Mouse (Mus musculus): ENCODE data around the gene Rpl6.

Gene Rpl6

GRCm38 (mm10) chr5:121204132-121205089 is at the start of gene Rpl6:
Gene Rpl6, plus strand, starts transcription at chr5:121204481.
- POLR2A ChIA-PET: interaction anchor here (0.6 to 9.4 kb wide), 65 partner anchors 9 to 1586 kb away, joined by 3 to 153 read pairs (median 4); partner anchors contain the start of genes Hectd4 (in 2 of the 4), Naa25 (in 2 of the 4), Oas1c (in 1 of the 4) and Trafd1 (in 1 of the 4)
- CTCF ChIA-PET: interaction anchor here in 1 of 4 experiments (0.6 to 0.7 kb wide), 2 partner anchors 273 to 1381 kb away, joined by 3 read pairs; no protein-coding TSS in a partner anchor

- CTCF ChIA-PET: no interaction called here
- POLR2A ChIA-PET: interaction anchor here in 2 of 4 experiments (0.6 to 1.8 kb wide), 9 partner anchors 8 to 48 kb away, joined by 3 to 6 read pairs (median 3); partner anchors contain the start of gene Rpl6 (in 1 of the 2)
These were observed 48.2 kb upstream of the Rpl6 start for GRCm38 (mm10) chr5:121156121-121156520.

GRCm38 (mm10) chr5:121157017-121157416 is 47.3 kb upstream of the Rpl6 start:
- POLR2A ChIA-PET: interaction anchor here in 2 of 4 experiments (0.7 to 1.6 kb wide), 4 partner anchors 20 to 178 kb away, joined by 3 read pairs; no protein-coding TSS in a partner anchor
- CTCF ChIA-PET: interaction anchor here in 1 of 4 experiments (1.4 kb wide), 1 partner anchor 45 kb away, joined by 3 read pairs; no protein-coding TSS in a partner anchor

DNA sequence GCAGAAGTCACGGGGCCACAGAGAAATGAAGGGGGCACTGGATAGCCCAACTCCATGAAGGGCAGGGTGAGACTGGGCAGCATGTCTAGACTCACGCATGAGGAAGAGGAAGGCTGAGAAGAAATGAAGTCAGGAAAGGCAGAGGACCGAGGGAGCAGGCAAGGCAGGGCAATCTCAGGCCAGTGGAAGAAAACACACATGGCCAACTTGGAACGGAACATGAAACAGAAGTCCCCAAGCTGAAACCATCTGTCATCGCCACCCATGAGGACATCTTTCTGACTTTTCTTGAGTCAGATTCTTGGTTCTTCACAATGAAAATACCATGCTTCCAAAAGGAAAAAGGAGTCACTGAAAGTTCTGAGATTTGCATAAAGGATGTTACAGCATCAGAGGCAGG is 46.8 kb upstream of the Rpl6 start:
- ChIA-PET CTCF (interaction anchor here in 1 of 4 experiments (1.4 kb wide), 1 partner anchor 45 kb away, joined by 3 read pairs; no protein-coding TSS in a partner anchor), POLR2A (interaction anchor here in 2 of 4 experiments (0.5 to 1.6 kb wide), 5 partner anchors 9 to 177 kb away, joined by 3 to 6 read pairs (median 3); no protein-coding TSS in a partner anchor)

- POLR2A ChIA-PET: interaction anchor here in 2 of 4 experiments (0.9 to 1.4 kb wide), 4 partner anchors 8 to 53 kb away, joined by 3 to 6 read pairs (median 4); no protein-coding TSS in a partner anchor
- CTCF ChIA-PET: interaction anchor here (0.8 to 1.2 kb wide), 4 partner anchors 17 to 343 kb away, joined by 3 to 6 read pairs (median 4); no protein-coding TSS in a partner anchor
These were observed 45.3 kb upstream of the Rpl6 start for GRCm38 (mm10) chr5:121158966-121159365.

- ChIA-PET POLR2A (no interaction called here), CTCF (interaction anchor here in 2 of 4 experiments (0.6 to 0.9 kb wide), 3 partner anchors 10 to 235 kb away, joined by 3 to 4 read pairs (median 4); no protein-coding TSS in a partner anchor)
These were observed 42.0 kb upstream of the Rpl6 start for GRCm38 (mm10) chr5:121162285-121162684.

- ChIA-PET CTCF (interaction anchor here in 2 of 4 experiments (0.6 to 1.1 kb wide), 3 partner anchors 10 to 69 kb away, joined by 3 to 4 read pairs (median 4); no protein-coding TSS in a partner anchor), POLR2A (no interaction called here)
These were observed 41.4 kb upstream of the Rpl6 start for GRCm38 (mm10) chr5:121162923-121163322.

DNA sequence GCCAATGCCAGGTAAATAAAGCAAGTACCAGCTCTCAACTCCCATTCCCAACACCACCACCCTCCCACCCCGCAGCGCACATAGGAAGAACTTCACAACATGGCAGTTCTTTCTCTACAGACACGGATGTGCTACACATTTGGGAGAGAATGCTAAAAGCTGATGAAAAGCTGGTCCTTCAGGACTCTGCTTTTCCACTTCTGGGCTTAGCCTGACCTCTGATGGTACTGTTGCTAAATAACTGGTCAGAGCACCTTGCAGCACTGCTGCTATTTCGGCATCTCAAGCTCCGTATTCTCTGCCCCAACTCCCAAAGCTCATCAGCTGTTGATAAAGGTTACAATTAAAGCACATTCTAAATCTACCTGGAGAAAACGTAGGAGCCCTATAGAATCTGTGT is 37.4 kb upstream of the Rpl6 start:
- ChIA-PET CTCF (interaction anchor here in 2 of 4 experiments (0.5 to 0.8 kb wide), 3 partner anchors 23 to 252 kb away, joined by 3 to 6 read pairs (median 3); no protein-coding TSS in a partner anchor), POLR2A (interaction anchor here in 2 of 4 experiments (0.9 to 1.4 kb wide), 5 partner anchors 8 to 45 kb away, joined by 3 read pairs; no protein-coding TSS in a partner anchor)

DNA sequence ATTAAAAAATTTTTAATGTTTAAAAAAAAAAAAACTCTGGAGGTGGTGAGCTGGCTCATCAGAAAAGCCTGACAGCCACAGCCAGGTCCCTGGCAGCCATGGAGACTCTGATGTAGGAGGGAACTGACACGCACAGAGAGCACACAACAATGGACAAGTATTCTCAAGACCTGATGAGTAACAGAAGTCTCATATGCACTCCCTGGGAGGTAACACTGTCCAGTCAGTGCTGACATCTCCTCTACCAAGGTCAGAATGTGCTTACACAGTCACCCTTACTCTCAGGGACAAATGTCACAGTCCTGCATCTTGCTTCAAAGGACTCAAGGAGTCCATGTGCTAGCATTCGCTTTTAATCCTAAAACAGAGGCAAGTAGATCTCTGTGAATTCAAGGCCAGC is 34.7 kb upstream of the Rpl6 start:
- ChIA-PET POLR2A (interaction anchor here in 1 of 4 experiments (1.3 kb wide), 1 partner anchor 24 kb away, joined by 3 read pairs; no protein-coding TSS in a partner anchor), CTCF (no interaction called here)

DNA sequence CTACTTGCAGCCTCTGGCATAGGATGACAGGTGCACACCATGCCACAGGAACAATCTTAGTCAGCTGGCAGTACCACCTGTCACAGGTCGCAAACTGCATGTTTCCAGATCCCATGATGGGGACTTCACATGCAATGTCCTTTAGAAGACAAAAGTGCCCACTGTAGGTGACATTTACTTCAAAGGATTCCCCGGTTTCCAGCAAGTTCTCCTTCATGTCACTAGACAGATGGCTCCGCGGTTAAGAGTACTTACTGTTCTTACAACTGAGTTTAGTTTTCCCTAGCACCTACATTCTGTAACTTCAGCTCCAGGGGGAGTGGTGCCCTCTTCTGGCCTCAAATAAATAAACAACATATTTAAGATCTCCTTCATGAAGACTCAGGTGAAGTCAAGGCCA is 31.4 kb upstream of the Rpl6 start:
- CTCF ChIA-PET: interaction anchor here in 3 of 4 experiments (0.6 to 1.0 kb wide), 4 partner anchors 10 to 38 kb away, joined by 3 to 9 read pairs (median 4); no protein-coding TSS in a partner anchor
- POLR2A ChIA-PET: interaction anchor here in 1 of 4 experiments (0.8 to 1.0 kb wide), 2 partner anchors 13 to 670 kb away, joined by 3 to 4 read pairs; partner anchors contain the start of gene Plbd2

GRCm38 (mm10) chr5:121179077-121179857 is 25.0 kb upstream of the Rpl6 start:
- ChIA-PET POLR2A (interaction anchor here in 2 of 4 experiments (1.0 to 3.9 kb wide), 7 partner anchors 8 to 294 kb away, joined by 3 to 17 read pairs (median 7); partner anchors contain the start of gene Rpl6 (in 1 of the 2)), CTCF (interaction anchor here in 2 of 4 experiments (0.5 to 2.8 kb wide), 2 partner anchors 9 to 11 kb away, joined by 3 to 10 read pairs; no protein-coding TSS in a partner anchor)

GRCm38 (mm10) chr5:121183269-121183668 is 21.0 kb upstream of the Rpl6 start:
- POLR2A ChIA-PET: interaction anchor here in 1 of 4 experiments (1.1 to 1.2 kb wide), 2 partner anchors 9 to 165 kb away, joined by 3 read pairs; no protein-coding TSS in a partner anchor
- CTCF ChIA-PET: interaction anchor here in 1 of 4 experiments (0.6 kb wide), 1 partner anchor 449 kb away, joined by 3 read pairs; no protein-coding TSS in a partner anchor

- POLR2A ChIA-PET: interaction anchor here in 3 of 4 experiments (0.5 to 3.5 kb wide), 13 partner anchors 10 to 213 kb away, joined by 3 to 21 read pairs (median 3); partner anchors contain the start of genes Rpl6 (in 2 of the 3), Hectd4 (in 1 of the 3) and Naa25 (in 1 of the 3)
These were observed 19.9 kb upstream of the Rpl6 start for GRCm38 (mm10) chr5:121184375-121184774.

DNA sequence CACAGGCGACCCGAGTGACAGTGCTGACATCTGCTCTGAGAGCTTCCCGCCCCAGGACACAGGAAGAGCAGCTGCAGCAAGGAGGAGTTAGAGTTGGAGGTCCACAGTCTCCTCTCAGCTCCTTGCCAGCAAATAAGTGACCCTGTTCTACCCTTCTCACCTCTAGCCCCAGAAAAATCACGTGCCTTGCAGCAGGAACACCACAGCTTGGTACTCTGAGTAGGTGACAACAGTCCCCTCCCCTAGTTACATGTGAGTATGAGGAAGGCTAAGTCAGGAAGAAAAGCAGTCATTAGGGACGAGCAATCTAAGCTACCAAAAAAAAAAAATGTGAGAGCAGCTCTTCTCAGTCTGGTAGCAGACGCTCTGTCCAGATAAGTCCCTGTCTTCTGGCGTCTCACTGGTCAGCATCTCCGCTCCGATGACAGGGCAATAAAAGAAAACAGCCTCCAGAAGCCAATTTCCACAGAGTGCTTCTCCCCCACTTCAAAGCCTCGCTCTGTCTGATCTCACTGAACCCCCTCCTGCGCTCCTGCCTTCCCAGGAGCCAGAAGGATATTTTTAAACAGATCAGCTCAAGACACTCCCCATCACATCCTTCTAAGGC is 19.2 kb upstream of the Rpl6 start:
- CTCF ChIA-PET: interaction anchor here in 3 of 4 experiments (0.6 to 1.3 kb wide), 4 partner anchors 9 to 944 kb away, joined by 3 to 4 read pairs (median 3); no protein-coding TSS in a partner anchor
- POLR2A ChIA-PET: interaction anchor here in 3 of 4 experiments (0.6 to 3.5 kb wide), 16 partner anchors 10 to 1649 kb away, joined by 3 to 21 read pairs (median 4); partner anchors contain the start of genes Rpl6 (in 2 of the 3), Hectd4 (in 1 of the 3) and Naa25 (in 1 of the 3)

More at GRCm38 (mm10) chr5:121184375-121184774, 19.9 kb upstream of the Rpl6 start:
- CTCF ChIA-PET: interaction anchor here in 2 of 4 experiments (0.8 to 1.3 kb wide), 2 partner anchors 9 to 185 kb away, joined by 3 read pairs; no protein-coding TSS in a partner anchor

- CTCF ChIA-PET: interaction anchor here in 1 of 4 experiments (0.5 to 0.7 kb wide), 2 partner anchors 15 to 75 kb away, joined by 3 to 4 read pairs; no protein-coding TSS in a partner anchor
- POLR2A ChIA-PET: interaction anchor here in 3 of 4 experiments (0.7 to 3.5 kb wide), 6 partner anchors 9 to 375 kb away, joined by 3 to 24 read pairs (median 12); partner anchors contain the start of genes Oas1c (in 1 of the 3) and Rpl6 (in 1 of the 3)
These were observed 16.7 kb upstream of the Rpl6 start for GRCm38 (mm10) chr5:121187580-121188001.

GRCm38 (mm10) chr5:121188265-121188664 is 16.0 kb upstream of the Rpl6 start:
- POLR2A ChIA-PET: interaction anchor here (0.5 to 3.2 kb wide), 6 partner anchors 10 to 496 kb away, joined by 3 to 24 read pairs (median 11); partner anchors contain the start of genes Oas1c (in 1 of the 4) and Rpl6 (in 1 of the 4)
- CTCF ChIA-PET: interaction anchor here in 1 of 4 experiments (0.6 to 0.7 kb wide), 2 partner anchors 9 to 16 kb away, joined by 3 read pairs; no protein-coding TSS in a partner anchor

Data from embryonic stem cell, embryonic (primary cell).